Mouse (Mus musculus): ENCODE data around the gene Exoc3l2.

Gene Exoc3l2

GRCm38 (mm10) chr7:19462884-19463381 lies at the start of gene Exoc3l2:
TSS of gene Exoc3l2 (plus strand) at chr7:19463331.
- no peak for DNase-seq (ENCODE audit: low spot score)

- DNase-seq (ENCODE audit: low spot score): no peak
These were observed 49.6 kb upstream of the Exoc3l2 start for GRCm38 (mm10) chr7:19413525-19413924.

- DNase-seq (ENCODE audit: low spot score): no peak
These were observed 46.5 kb upstream of the Exoc3l2 start for GRCm38 (mm10) chr7:19416590-19416989.

- no peak for DNase-seq (ENCODE audit: low spot score)
These were observed 43.0 kb upstream of the Exoc3l2 start for GRCm38 (mm10) chr7:19420121-19420520.

- DNase-seq (ENCODE audit: low spot score): peak; percentile 94
These were observed 42.1 kb upstream of the Exoc3l2 start for GRCm38 (mm10) chr7:19420821-19421636.

- no peak for DNase-seq (ENCODE audit: low spot score)
These were observed 40.0 kb upstream of the Exoc3l2 start for GRCm38 (mm10) chr7:19423083-19423482.

GRCm38 (mm10) chr7:19424051-19424450 lies 39.1 kb upstream of the Exoc3l2 start:
- no peak for DNase-seq (ENCODE audit: low spot score)

GRCm38 (mm10) chr7:19426349-19426748 lies 36.8 kb upstream of the Exoc3l2 start:
- DNase-seq (ENCODE audit: low spot score): no peak

GRCm38 (mm10) chr7:19426888-19427287 lies 36.2 kb upstream of the Exoc3l2 start:
- DNase-seq (ENCODE audit: low spot score): no peak

GRCm38 (mm10) chr7:19427999-19428650 lies 35.0 kb upstream of the Exoc3l2 start:
- no peak for DNase-seq (ENCODE audit: low spot score)

- no peak for DNase-seq (ENCODE audit: low spot score)
These were observed 33.4 kb upstream of the Exoc3l2 start for GRCm38 (mm10) chr7:19429726-19430125.

GRCm38 (mm10) chr7:19430402-19430801 lies 32.7 kb upstream of the Exoc3l2 start:
- DNase-seq (ENCODE audit: low spot score): no peak

- no peak for DNase-seq (ENCODE audit: low spot score)
These were observed 30.7 kb upstream of the Exoc3l2 start for GRCm38 (mm10) chr7:19432475-19432874.

GRCm38 (mm10) chr7:19436276-19436675 lies 26.9 kb upstream of the Exoc3l2 start:
- no peak for DNase-seq (ENCODE audit: low spot score)

- DNase-seq (ENCODE audit: low spot score): no peak
These were observed 26.1 kb upstream of the Exoc3l2 start for GRCm38 (mm10) chr7:19437048-19437447.

- DNase-seq (ENCODE audit: low spot score): no peak
These were observed 21.6 kb upstream of the Exoc3l2 start for GRCm38 (mm10) chr7:19441448-19442091.

GRCm38 (mm10) chr7:19443344-19443743 lies 19.8 kb upstream of the Exoc3l2 start:
- peak; percentile 89 for DNase-seq (ENCODE audit: low spot score)

GRCm38 (mm10) chr7:19444801-19445200 lies 18.3 kb upstream of the Exoc3l2 start:
- no peak for DNase-seq (ENCODE audit: low spot score)

- DNase-seq (ENCODE audit: low spot score): no peak
These were observed 15.4 kb upstream of the Exoc3l2 start for GRCm38 (mm10) chr7:19447689-19448088.

GRCm38 (mm10) chr7:19449165-19449564 lies 14.0 kb upstream of the Exoc3l2 start:
- DNase-seq (ENCODE audit: low spot score): no peak

GRCm38 (mm10) chr7:19455186-19455585 lies 7.9 kb upstream of the Exoc3l2 start:
- DNase-seq (ENCODE audit: low spot score): no peak

- no peak for DNase-seq (ENCODE audit: low spot score)
These were observed 7.2 kb upstream of the Exoc3l2 start for GRCm38 (mm10) chr7:19455819-19456495.
